Mouse (Mus musculus) intestine, embryonic 14.5 days (tissue): Measurements from ENCODE around the gene Pms1. TPM values are rescaled to one million over a fixed set of nuclear protein-coding genes. Genes with fewer than 3 reads are reported as not detected.

ENCODE experiments used
- ATAC-seq: fragments of 200-750 bp; cut with Nextera tagmentation; replicated peaks from 2 replicates; pipeline ENCODE4 v1.8.0; 2017; ENCODE audit warnings: low read depth, moderate number of reproducible peaks, moderate TSS enrichment, moderate library complexity; ENCODE audit not compliant: low FRiP score, low TSS enrichment
- DNase-seq: peaks from one replicate; pipeline ENCODE4 v3.0.0-alpha.2; 2018; ENCODE audit warnings: low spot score
- H3K27ac ChIP-seq: fragments of 300-500 bp; sonication (generic); 2 replicates; pipeline ENCODE4 v1.5.1; 2014; ENCODE audit warnings: low read depth, mild to moderate bottlenecking, control low read depth
- H3K27me3 ChIP-seq: fragments of 300-500 bp; sonication (generic); replicated peaks from 2 replicates; pipeline ENCODE4 v1.6.1; 2014; ENCODE audit warnings: low read length, control low read depth; ENCODE audit not compliant: control insufficient read depth, insufficient read depth
- H3K36me3 ChIP-seq: fragments of 300-500 bp; sonication (generic); 2 replicates; pipeline ENCODE4 v1.6.1; 2014; ENCODE audit warnings: low read length, control low read depth; ENCODE audit not compliant: control insufficient read depth, insufficient read depth
- H3K4me1 ChIP-seq: fragments of 300-500 bp; sonication (generic); replicated peaks from 2 replicates; pipeline ENCODE4 v1.6.1; 2014; ENCODE audit warnings: low read length, control low read depth, mixed read lengths; ENCODE audit not compliant: control insufficient read depth, insufficient read depth
- H3K4me2 ChIP-seq: fragments of 300-500 bp; sonication (generic); 2 replicates; pipeline ENCODE4 v1.6.1; 2014; ENCODE audit warnings: low read length
- H3K4me3 ChIP-seq: fragments of 300-500 bp; sonication (generic); 2 replicates; pipeline ENCODE4 v1.5.1; 2014; ENCODE audit warnings: low read depth, low read length, control low read depth, mixed read lengths
- H3K9ac ChIP-seq: fragments of 300-500 bp; sonication (generic); 2 replicates; pipeline ENCODE4 v1.6.1; 2014; ENCODE audit warnings: mild to moderate bottlenecking, low read length
- H3K9me3 ChIP-seq: fragments of 300-500 bp; sonication (generic); 2 replicates; pipeline ENCODE4 v1.6.1; 2016; ENCODE audit warnings: low read length, control low read depth; ENCODE audit not compliant: control insufficient read depth
- WGBS: fragments of 180-500 bp; shearing (Covaris S2); extraction: QIAGEN DNeasy Blood & Tissue Kit; methylation state at CpG from one replicate; pipeline ENCODE4 v1.1.7; 2014; 5-methylcytosine and 5-hydroxymethylcytosine counted together
- polyA plus RNA-seq: library from polyadenylated mRNA; unstranded; fragments of >200 nt; fragmentation: Nextera tagmentation; extraction: Ambion mirVana; gene quantifications from 2 replicates; pipeline ENCODE4 v1.2.1, GENCODE M21; 2014

Pms1 gene
- polyA plus RNA-seq, 1 experiment from 2014 or later = 16.7 TPM

DNA sequence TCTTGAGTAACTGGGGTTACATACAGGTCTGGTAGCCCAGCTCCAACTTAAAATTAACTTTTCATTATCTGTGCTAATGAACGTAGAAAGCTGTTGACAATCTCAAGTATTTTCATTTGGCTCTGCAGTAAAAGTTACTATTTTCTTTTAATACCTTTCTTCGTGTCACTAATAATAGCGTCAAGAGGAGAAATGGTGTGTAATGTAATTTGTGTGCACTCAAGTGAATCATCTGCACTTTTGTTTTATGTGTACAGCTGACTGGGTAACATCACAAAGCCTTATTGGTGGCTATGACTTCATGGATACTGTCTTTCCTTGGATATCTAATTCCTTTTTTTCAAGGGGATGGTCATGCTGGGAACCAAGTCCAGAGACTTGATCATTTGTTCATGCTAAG is 110.5 kb downstream of the Pms1 start:
- ATAC-seq (no peak), DNase-seq (no peak)
- Histone ChIP-seq H3K9ac (no peak overlapping the region), H3K4me1 (no peaks in the 10 kb centered on the region), H3K9me3 (no peaks in the 10 kb centered on the region), H3K27me3 (no peaks in the 10 kb centered on the region), H3K27ac (no peak overlapping the region), H3K4me3 (no peak overlapping the region), H3K4me2 (no peak overlapping the region), H3K36me3 (no peaks in the 10 kb centered on the region)
- 90% methylated on average over 3 of the region's 3 CpGs for WGBS

GRCm38 (mm10) chr1:53157715-53158114 is 139.1 kb downstream of the Pms1 start:
- no peaks in the 10 kb centered on the region for H3K4me1 ChIP-seq

More at GRCm38 (mm10) chr1:53157715-53158114, 139.1 kb downstream of the Pms1 start:
- Histone ChIP-seq H3K9me3 (no peaks in the 10 kb centered on the region), H3K27ac (no peak overlapping the region), H3K9ac (no peak overlapping the region), H3K4me3 (no peak overlapping the region), H3K36me3 (no peaks in the 10 kb centered on the region), H3K4me2 (no peak overlapping the region), H3K27me3 (no peaks in the 10 kb centered on the region)
- ATAC-seq (no peak), DNase-seq (no peak)
- 74% methylated on average over 6 of the region's 6 CpGs for WGBS

Other genes starting within 250 kb of the Pms1 start
- not detected in 2 replicates for gene Mstn, start 235.4 kb downstream of the Pms1 start, polyA plus RNA-seq
- not detected in 2 replicates for gene 1700019A02Rik, start 109.4 kb downstream of the Pms1 start, polyA plus RNA-seq
- gene Ormdl1, start 77 bp upstream of the Pms1 start, polyA plus RNA-seq = 51.4 and 51.7 TPM in 2 replicates
- gene Gm28778, start 93 bp upstream of the Pms1 start, polyA plus RNA-seq = not detected in 2 replicates
- 26.7 and 27.7 TPM in 2 replicates for gene Osgepl1, start 16.6 kb upstream of the Pms1 start, polyA plus RNA-seq
- 5.1 TPM in 1 of 2 replicates, not detected in the other for gene Asdurf, start 55.6 kb upstream of the Pms1 start, polyA plus RNA-seq
- gene Gm28551, start 55.6 kb upstream of the Pms1 start, polyA plus RNA-seq = 0.71 and 1.0 TPM in 2 replicates
- gene Asnsd1, start 55.7 kb upstream of the Pms1 start, polyA plus RNA-seq = 78.6 and 80.8 TPM in 2 replicates